Mouse (Mus musculus): ENCODE measurements around the gene Eef1g.

Gene Eef1g

GRCm38 (mm10) chr19:8966590-8967372 lies at the start of gene Eef1g:
Gene Eef1g (plus strand): TSS chr19:8967041.
- peak; percentile 100 for DNase-seq (ENCODE audit: extremely low read depth, insufficient read length, low spot score)

GRCm38 (mm10) chr19:8919000-8919399 lies 47.8 kb upstream of the Eef1g start:
- no peak for DNase-seq (ENCODE audit: extremely low read depth, insufficient read length, low spot score)

DNA sequence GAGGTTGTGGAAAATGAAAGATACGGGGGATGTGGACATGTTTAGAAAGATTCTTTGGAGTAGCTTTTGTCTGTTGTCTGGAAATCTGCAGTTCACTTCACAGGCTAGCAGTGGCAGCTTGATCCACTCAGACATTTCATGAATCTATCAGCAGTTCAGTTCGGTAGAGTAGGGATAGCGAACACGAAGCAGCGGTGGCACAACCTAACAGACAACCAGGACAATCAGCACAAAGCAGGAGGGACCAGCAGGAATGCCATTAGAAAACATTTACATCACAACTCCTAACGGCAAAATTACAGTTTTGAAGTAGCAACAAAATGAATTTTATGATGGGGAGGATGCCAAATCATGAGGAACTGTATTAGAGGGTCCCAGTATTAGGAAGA lies 47.2 kb upstream of the Eef1g start:
- DNase-seq (ENCODE audit: extremely low read depth, insufficient read length, low spot score), result no peak

GRCm38 (mm10) chr19:8920073-8920736 lies 46.6 kb upstream of the Eef1g start, which contains the start of gene B3gat3:
Gene B3gat3 (plus strand): TSS chr19:8920374.
- DNase-seq (ENCODE audit: extremely low read depth, insufficient read length, low spot score), result peak; percentile 92

- DNase-seq (ENCODE audit: extremely low read depth, insufficient read length, low spot score), result peak; percentile 24
Observed at GRCm38 (mm10) chr19:8920836-8921291, 46.0 kb upstream of the Eef1g start.

DNA sequence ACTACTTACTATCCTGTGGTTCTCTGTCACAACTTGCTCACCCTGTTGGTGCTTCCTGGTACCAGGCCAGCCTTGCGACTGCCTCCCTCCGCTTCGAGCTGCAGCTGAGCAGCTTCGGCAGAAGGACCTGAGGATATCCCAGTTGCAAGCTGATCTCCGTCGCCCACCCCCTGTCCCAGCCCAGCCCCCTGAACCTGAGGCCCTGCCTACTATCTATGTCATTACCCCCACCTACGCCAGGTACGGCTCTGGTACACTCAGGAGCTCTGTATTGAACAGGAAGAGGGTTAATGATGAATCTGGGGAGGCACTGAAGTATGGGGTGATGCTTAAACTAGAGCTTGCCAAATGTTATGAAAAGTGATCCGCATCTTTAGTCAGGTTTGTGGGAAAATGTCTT lies 45.1 kb upstream of the Eef1g start:
- DNase-seq (ENCODE audit: extremely low read depth, insufficient read length, low spot score), result no peak

DNA sequence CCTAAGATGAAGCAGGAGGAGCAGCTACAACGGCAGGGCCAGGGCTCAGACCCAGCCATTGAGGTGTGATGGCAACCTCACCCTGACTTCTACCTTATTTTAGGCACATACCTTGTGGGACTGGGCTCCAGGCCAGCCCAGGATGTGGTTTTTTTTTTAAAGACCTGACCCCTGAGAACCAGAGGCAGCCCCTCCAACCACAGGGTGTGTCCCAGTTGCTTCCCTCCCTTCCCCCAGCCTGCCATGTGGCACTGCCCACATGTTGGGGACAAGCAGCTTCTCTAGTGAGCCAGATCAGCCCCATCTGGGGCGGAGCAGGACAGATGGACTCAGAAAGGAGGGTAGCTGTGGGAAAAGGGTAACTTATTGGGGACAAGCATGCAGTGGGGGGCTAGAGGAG lies 40.1 kb upstream of the Eef1g start:
- DNase-seq (ENCODE audit: extremely low read depth, insufficient read length, low spot score), result no peak

DNA sequence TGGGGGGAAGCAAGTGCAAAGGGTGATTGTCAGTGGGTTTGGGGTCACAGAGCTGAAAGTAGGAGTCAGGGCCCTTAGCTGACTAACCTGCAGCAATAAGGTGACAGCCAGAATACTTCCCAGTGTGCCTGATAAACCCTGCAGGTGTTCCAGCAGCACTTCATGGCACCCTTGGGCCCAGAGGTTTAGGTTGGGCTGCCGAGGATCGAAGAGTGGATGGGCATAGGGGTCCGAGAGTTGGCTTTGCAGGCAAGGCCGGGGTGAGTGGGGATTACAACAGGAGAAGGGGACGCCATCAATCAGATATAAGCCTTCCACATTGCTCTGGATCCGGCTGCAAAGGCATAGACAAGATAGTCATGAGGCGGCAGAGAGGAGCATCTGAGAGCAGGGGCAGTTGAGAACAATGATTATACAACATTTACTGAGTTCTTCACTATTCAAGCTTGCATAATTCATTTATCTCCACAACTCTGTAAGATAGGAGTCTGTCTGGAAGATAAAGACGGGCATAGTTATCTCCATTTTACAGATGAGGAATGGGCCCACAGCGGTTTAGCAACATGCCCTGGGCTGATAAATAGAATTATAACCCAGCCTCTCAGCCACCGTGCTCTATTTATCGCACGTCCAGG lies 38.8 kb upstream of the Eef1g start:
- no peak for DNase-seq (ENCODE audit: extremely low read depth, insufficient read length, low spot score)

- no peak for DNase-seq (ENCODE audit: extremely low read depth, insufficient read length, low spot score)
Observed at GRCm38 (mm10) chr19:8928689-8929223, 38.1 kb upstream of the Eef1g start.

DNA sequence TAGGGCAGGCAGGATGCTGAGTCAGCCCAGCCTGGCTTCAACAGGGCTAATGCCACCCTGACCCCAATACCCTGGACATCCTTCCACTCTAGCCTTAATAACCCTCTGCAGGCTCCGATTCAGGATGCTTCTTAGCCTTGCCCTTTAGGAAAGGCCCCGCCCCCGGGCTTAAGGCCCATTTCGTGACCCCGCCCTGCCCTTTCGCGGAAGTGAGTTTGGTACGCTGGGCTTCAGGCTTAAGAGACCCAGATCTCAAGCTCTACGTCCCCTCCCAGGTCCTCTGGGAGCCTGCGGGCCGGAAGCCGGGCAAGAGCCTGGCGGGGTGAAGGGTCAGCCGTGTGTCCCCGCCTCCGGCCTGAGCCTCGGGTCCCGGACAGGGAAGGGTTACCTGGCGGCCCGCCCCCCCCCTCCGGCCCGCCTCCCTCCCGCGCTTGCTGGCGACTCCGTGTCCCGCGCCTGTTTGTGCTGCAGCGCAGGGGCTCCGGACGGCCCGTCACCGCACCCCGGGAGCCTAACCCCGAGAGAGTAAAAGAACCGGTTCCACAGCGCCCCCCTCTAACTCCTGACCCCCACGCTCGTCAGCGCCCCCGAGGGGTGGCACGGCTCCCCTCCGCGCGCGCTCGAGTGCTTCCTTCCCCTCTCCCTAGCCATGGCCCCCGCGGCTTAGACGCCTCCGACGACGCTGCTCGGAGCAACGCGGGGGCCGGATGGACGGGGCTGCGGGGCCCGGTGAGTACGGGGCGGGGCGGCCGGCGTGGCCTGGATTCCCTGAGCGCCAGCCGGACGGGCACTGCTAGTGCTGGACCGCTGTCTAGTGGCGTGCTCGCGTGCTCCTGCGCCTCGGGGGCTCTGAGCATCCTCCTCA lies 37.4 kb upstream of the Eef1g start, which contains the start of the genes Rom1 and Eml3:
TSS of gene Rom1 (minus strand) at position 133 of the 865 bp plus-strand sequence.
TSS of gene Eml3 (plus strand) at position 329 of the 865 bp plus-strand sequence.
- DNase-seq (ENCODE audit: extremely low read depth, insufficient read length, low spot score), result peak; percentile 92

- no peak for DNase-seq (ENCODE audit: extremely low read depth, insufficient read length, low spot score)
Observed at GRCm38 (mm10) chr19:8930117-8930516, 36.7 kb upstream of the Eef1g start.

GRCm38 (mm10) chr19:8930771-8931170 lies 36.1 kb upstream of the Eef1g start:
- no peak for DNase-seq (ENCODE audit: extremely low read depth, insufficient read length, low spot score)

DNA sequence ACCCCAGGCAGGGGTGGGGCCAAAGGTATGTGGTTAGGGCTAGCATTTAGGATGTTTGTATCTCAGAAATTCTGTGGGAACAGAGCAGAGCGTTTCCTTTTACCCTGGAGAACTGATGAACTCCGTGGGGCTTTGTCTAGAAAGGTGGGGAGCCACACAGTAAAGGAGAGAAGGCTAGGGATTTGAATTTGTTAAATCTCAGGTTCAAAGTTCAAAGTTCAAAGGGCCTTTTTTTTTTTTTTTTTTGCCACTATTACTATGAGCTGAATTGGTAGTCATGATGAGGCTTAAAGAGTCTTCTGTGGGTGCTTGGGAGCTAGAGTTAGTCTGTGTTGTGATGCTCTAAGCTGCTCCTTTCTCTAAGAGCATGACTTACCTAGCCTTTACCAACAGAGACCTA lies 30.1 kb upstream of the Eef1g start:
- no peak for DNase-seq (ENCODE audit: extremely low read depth, insufficient read length, low spot score)

GRCm38 (mm10) chr19:8940526-8941133 lies 26.2 kb upstream of the Eef1g start:
- DNase-seq (ENCODE audit: extremely low read depth, insufficient read length, low spot score), result no peak

DNA sequence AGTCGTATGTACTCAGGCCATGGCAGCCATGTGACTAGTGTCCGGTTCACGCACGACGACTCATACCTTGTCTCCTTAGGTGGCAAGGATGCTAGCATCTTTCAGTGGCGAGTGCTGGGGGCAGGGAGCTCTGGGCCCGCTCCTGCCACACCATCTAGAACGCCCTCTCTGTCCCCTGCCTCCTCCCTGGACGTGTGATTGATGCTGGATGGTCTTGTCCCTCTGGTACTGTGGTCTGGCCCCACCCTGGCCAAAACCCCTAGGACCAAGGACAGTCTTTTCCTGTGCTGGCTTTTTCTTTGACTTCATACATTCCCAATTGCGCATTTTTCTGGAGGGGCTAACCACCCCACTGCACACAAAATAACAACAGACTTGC lies 25.7 kb upstream of the Eef1g start:
- no peak for DNase-seq (ENCODE audit: extremely low read depth, insufficient read length, low spot score)

GRCm38 (mm10) chr19:8941515-8942217 lies 25.2 kb upstream of the Eef1g start, which contains the start of gene Mta2:
Gene Mta2 (plus strand): TSS chr19:8941875.
- DNase-seq (ENCODE audit: extremely low read depth, insufficient read length, low spot score), result peak; percentile 98

DNA sequence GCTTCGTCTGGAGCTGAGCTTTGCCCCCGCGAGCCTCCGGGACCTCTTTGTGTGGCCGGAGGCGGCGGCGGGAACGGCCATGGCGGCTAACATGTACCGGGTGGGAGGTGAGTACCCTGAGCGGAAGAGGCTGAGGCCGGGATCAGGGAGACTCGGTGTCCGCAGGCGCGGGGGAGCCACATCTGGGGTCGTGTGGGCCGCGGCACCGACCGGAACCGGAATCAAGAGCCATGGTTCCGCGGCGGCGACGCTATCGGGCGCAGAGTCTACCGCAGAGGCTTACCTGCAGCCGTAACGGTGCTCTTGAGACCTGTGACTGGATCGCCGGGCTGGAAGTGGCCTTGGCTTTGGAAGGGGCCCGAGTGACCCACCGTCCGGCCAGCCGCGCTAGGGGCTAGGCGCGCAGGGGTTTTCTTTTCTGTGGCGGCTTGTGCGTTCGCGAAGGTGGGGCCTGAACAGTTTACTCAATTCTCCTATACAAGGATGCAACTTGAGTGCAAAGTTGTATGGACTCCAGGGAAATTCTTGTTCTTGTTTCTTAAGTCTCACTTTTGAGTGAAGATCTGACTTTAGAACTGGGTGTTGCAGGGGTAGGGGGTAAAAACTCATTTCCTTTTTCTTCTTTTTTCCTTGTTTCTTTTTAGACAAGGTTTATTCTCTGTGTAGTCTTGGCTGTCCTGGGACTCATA lies 24.4 kb upstream of the Eef1g start:
- peak; percentile 72 for DNase-seq (ENCODE audit: extremely low read depth, insufficient read length, low spot score)

GRCm38 (mm10) chr19:8943047-8943446 lies 23.8 kb upstream of the Eef1g start:
- no peak for DNase-seq (ENCODE audit: extremely low read depth, insufficient read length, low spot score)

GRCm38 (mm10) chr19:8944062-8944461 lies 22.8 kb upstream of the Eef1g start:
- DNase-seq (ENCODE audit: extremely low read depth, insufficient read length, low spot score), result no peak

All from 3134 (cell line).